Mouse (Mus musculus) stomach, embryonic 14.5 days (tissue): ENCODE results near the gene Tcp11. TPM values are rescaled to one million over a fixed set of nuclear protein-coding genes. Genes with fewer than 3 reads are reported as not detected.

Experiments used
- ATAC-seq: fragments of 200-750 bp; cut with Nextera tagmentation; 2 replicates; pipeline ENCODE4 v1.8.0; 2017; ENCODE audit warnings: low read depth, moderate TSS enrichment; ENCODE audit not compliant: insufficient number of reproducible peaks, insufficient read depth, low FRiP score
- H3K27ac ChIP-seq: fragments of 300-500 bp; sonication (generic); 2 replicates; pipeline ENCODE4 v1.5.1; 2014; ENCODE audit warnings: mild to moderate bottlenecking, low read length, moderate library complexity, mixed read lengths
- H3K27me3 ChIP-seq: fragments of 300-500 bp; sonication (generic); 2 replicates; pipeline ENCODE4 v1.6.1; 2014; ENCODE audit warnings: low read length, control low read depth, mixed read lengths; ENCODE audit not compliant: control insufficient read depth, insufficient read depth
- H3K36me3 ChIP-seq: fragments of 300-500 bp; sonication (generic); 2 replicates; pipeline ENCODE4 v1.6.1; 2014; ENCODE audit warnings: mild to moderate bottlenecking, control low read depth, low read length, moderate library complexity, mixed read lengths; ENCODE audit not compliant: control insufficient read depth, insufficient read depth
- H3K4me1 ChIP-seq: fragments of 300-500 bp; sonication (generic); 2 replicates; pipeline ENCODE4 v1.6.1; 2014; ENCODE audit warnings: low read length, control low read depth, mixed read lengths; ENCODE audit not compliant: control insufficient read depth, insufficient read depth
- H3K4me2 ChIP-seq: fragments of 300-500 bp; sonication (generic); replicated peaks from 2 replicates; pipeline ENCODE4 v1.6.1; 2014; ENCODE audit warnings: low read depth, low read length, control low read depth
- H3K4me3 ChIP-seq: fragments of 300-500 bp; sonication (generic); 2 replicates; pipeline ENCODE4 v1.5.1; 2014; ENCODE audit warnings: low read depth, low read length, control low read depth
- H3K9ac ChIP-seq: fragments of 300-500 bp; sonication (generic); replicated peaks from 2 replicates; pipeline ENCODE4 v1.6.1; 2014; ENCODE audit warnings: low read depth, mild to moderate bottlenecking, control low read depth, low read length, moderate library complexity, mixed read lengths
- H3K9me3 ChIP-seq: fragments of 300-500 bp; sonication (generic); 2 replicates; pipeline ENCODE4 v1.6.1; 2016; ENCODE audit warnings: low read depth, low read length, control low read depth; ENCODE audit not compliant: control insufficient read depth
- WGBS: fragments of 180-500 bp; shearing (Covaris S2); extraction: QIAGEN DNeasy Blood & Tissue Kit; methylation state at CpG from one replicate; pipeline ENCODE4 v1.1.7; 2014; 5-methylcytosine and 5-hydroxymethylcytosine counted together
- polyA plus RNA-seq: library from polyadenylated mRNA; unstranded; fragments of >200 nt; fragmentation: Nextera tagmentation; extraction: Ambion mirVana; gene quantifications from 2 replicates; pipeline ENCODE4 v1.2.1, GENCODE M21; 2014

Tcp11 gene
- polyA plus RNA-seq, 1 experiment from 2014 or later = 2.9 TPM

- Histone ChIP-seq H3K36me3 (no peaks in the 10 kb centered on the region), H3K27ac (no peak overlapping the region), H3K4me2 (no peak overlapping the region), H3K4me3 (no peak overlapping the region), H3K9me3 (no peaks in the 10 kb centered on the region), H3K4me1 (peaks cover 14% of the 10 kb centered on the region; the same call in 1 of the 2 replicates), H3K27me3 (no peaks in the 10 kb centered on the region), H3K9ac (no peak overlapping the region)
- no peak for ATAC-seq
- 60% methylated on average over 9 of the region's 9 CpGs for WGBS
These were observed 946 bp upstream of the Tcp11 start for GRCm38 (mm10) chr17:28081385-28081784.

DNA sequence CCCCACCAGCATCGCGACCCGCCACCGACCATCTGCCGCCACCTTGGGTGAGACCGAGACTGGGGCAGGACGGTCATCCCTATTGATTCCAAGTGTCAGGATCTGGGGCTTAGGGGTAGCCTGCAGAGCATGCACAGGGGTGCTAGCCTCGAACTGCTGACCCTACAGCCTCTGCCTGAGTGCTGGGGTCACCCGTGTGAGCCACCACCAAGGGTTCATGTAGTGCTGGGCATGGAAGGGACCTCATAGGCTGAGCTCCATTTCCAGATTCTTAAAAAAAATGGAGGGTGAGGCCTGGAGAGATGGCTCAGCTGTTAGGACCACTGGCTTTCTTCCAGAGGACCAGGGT lies 352 bp upstream of the Tcp11 start:
- H3K4me3 ChIP-seq = no peak overlapping the region
- no peaks in the 10 kb centered on the region for H3K36me3 ChIP-seq
- H3K4me2 ChIP-seq = peak overlapping the region; percentile 100
- peaks cover 14% of the 10 kb centered on the region; the same call in 1 of the 2 replicates for H3K4me1 ChIP-seq
- H3K27me3 ChIP-seq = no peaks in the 10 kb centered on the region
- H3K27ac ChIP-seq = no peak overlapping the region
- 9% methylated on average over 9 of the region's 9 CpGs for WGBS
- peak; percentile 28; the same call in 1 of the 2 replicates for ATAC-seq
- H3K9me3 ChIP-seq = no peaks in the 10 kb centered on the region
- no peak overlapping the region for H3K9ac ChIP-seq

DNA sequence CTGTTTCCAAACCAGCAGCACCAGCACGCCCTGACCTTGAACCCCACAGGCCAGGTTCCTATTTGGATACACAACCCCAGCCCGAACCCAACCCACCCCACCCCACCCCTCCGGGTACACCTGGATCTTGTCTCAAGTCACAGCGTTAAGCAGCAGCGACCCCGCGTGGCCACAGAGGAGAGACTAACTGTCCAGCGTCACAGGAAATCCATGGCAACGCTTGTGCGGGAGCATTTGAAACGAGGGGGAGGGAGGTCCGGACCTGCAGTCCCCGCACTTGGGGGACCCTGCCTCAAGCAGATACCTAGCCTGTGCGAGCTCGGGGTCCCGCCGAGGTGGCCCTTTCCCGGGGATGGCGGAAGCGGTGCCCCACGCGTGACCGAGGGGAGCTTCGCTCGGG lies 821 bp downstream of the Tcp11 start:
- Histone ChIP-seq H3K4me3 (peak overlapping the region; percentile 59), H3K9ac (peak overlapping the region; percentile 55), H3K27me3 (no peaks in the 10 kb centered on the region), H3K4me2 (peak overlapping the region; percentile 100), H3K27ac (no peak overlapping the region), H3K4me1 (peaks cover 12% of the 10 kb centered on the region; the same call in 1 of the 2 replicates), H3K9me3 (no peaks in the 10 kb centered on the region), H3K36me3 (no peaks in the 10 kb centered on the region)
- 1% methylated on average over 25 of the region's 25 CpGs for WGBS
- ATAC-seq = peak; percentile 33; the same call in 1 of the 2 replicates

GRCm38 (mm10) chr17:28078028-28078427 lies 2.4 kb downstream of the Tcp11 start:
- Histone ChIP-seq H3K27me3 (no peaks in the 10 kb centered on the region), H3K36me3 (no peaks in the 10 kb centered on the region), H3K4me2 (no peak overlapping the region), H3K4me1 (0 out of 2 replicates have a peak, but pooled peaks cover 6% of the 10 kb centered on the region), H3K27ac (no peak overlapping the region), H3K4me3 (no peak overlapping the region), H3K9me3 (no peaks in the 10 kb centered on the region), H3K9ac (no peak overlapping the region)
- WGBS = 80% methylated on average over 9 of the region's 9 CpGs
- no peak for ATAC-seq

- no peak overlapping the region for H3K9ac ChIP-seq
- no peak for ATAC-seq
- WGBS = 65% methylated on average over 7 of the region's 7 CpGs
- H3K27me3 ChIP-seq = no peaks in the 10 kb centered on the region
- H3K27ac ChIP-seq = no peak overlapping the region
- H3K4me1 ChIP-seq = 0 out of 2 replicates have a peak, but pooled peaks cover 6% of the 10 kb centered on the region
- no peak overlapping the region for H3K4me2 ChIP-seq
- no peaks in the 10 kb centered on the region for H3K9me3 ChIP-seq
- H3K36me3 ChIP-seq = no peaks in the 10 kb centered on the region
- H3K4me3 ChIP-seq = no peak overlapping the region
These were observed 6.0 kb downstream of the Tcp11 start for GRCm38 (mm10) chr17:28074486-28074885.

DNA sequence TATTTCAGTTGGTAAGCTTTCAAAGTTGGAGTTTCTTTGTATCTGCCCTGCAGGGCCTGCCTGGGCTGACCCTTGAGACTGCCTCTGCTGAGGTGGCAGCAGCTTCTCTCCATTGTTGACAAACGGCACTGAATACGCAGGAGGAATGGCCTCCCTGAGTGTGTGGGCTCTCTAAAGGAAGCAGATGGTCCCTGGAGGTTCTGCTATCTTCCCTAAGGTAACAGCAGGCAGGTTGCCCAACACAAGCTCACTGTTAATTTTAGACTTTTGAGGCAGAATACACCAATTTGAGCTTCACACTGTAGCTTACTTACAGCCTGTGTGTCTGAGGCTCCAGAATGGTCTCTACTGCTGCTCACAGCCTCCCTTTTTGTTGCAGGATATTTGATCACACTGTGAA lies 7.7 kb downstream of the Tcp11 start:
- ATAC-seq = no peak
- no peaks in the 10 kb centered on the region for H3K4me1 ChIP-seq
- WGBS = 58% methylated on average over 2 of the region's 2 CpGs
- H3K36me3 ChIP-seq = no peaks in the 10 kb centered on the region
- no peak overlapping the region for H3K4me2 ChIP-seq
- H3K9ac ChIP-seq = no peak overlapping the region
- H3K9me3 ChIP-seq = no peaks in the 10 kb centered on the region
- no peak overlapping the region for H3K27ac ChIP-seq
- no peak overlapping the region for H3K4me3 ChIP-seq
- no peaks in the 10 kb centered on the region for H3K27me3 ChIP-seq

DNA sequence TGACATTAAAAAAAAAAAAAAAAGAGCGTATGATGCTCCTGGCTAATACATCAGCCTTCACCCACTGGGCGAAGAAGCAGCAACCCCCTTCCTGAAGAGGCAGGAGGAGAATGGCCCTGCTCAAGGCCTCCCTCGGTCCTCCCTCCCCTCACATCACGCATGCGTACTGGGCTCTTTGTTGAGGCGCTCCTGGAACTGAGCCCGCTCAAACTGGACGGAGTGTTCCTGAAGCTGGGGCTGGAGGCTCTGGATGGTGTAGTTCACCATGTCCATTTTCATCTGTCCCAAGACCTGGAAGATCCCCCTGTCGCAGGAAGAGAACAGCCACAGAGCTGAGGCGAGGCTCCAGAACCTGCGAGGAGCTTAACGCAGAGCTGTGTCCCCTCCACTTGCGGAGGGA lies 10.2 kb downstream of the Tcp11 start:
- WGBS = 83% methylated on average over 13 of the region's 13 CpGs
- no peak for ATAC-seq

GRCm38 (mm10) chr17:28069446-28069845 lies 11.0 kb downstream of the Tcp11 start:
- ATAC-seq = 0 out of 2 replicates have a peak, but pooled peaks have one; percentile 11
- 14% methylated on average over 12 of the region's 12 CpGs for WGBS
- Histone ChIP-seq H3K9ac (no peak overlapping the region), H3K36me3 (no peaks in the 10 kb centered on the region), H3K27ac (no peak overlapping the region), H3K27me3 (no peaks in the 10 kb centered on the region), H3K4me1 (no peaks in the 10 kb centered on the region), H3K9me3 (no peaks in the 10 kb centered on the region), H3K4me3 (no peak overlapping the region), H3K4me2 (no peak overlapping the region)

More for the DNA sequence above, 10.2 kb downstream of the Tcp11 start:
- H3K9ac ChIP-seq = no peak overlapping the region
- no peaks in the 10 kb centered on the region for H3K36me3 ChIP-seq
- no peaks in the 10 kb centered on the region for H3K4me1 ChIP-seq
- H3K27ac ChIP-seq = no peak overlapping the region
- no peak overlapping the region for H3K4me2 ChIP-seq
- H3K4me3 ChIP-seq = no peak overlapping the region
- H3K27me3 ChIP-seq = no peaks in the 10 kb centered on the region
- no peaks in the 10 kb centered on the region for H3K9me3 ChIP-seq

GRCm38 (mm10) chr17:28067303-28067702 lies 13.1 kb downstream of the Tcp11 start:
- Histone ChIP-seq H3K4me2 (no peak overlapping the region), H3K4me1 (no peaks in the 10 kb centered on the region), H3K36me3 (no peaks in the 10 kb centered on the region; the same call in 1 of the 2 replicates), H3K4me3 (no peak overlapping the region), H3K27me3 (no peaks in the 10 kb centered on the region), H3K27ac (no peak overlapping the region), H3K9me3 (no peaks in the 10 kb centered on the region), H3K9ac (no peak overlapping the region)
- ATAC-seq = peak; percentile 31; the same call in 1 of the 2 replicates
- WGBS = 71% methylated on average over 4 of the region's 4 CpGs
